Mouse (Mus musculus) heart, embryonic 16.5 days (tissue): ENCODE results near the gene Tomm20. TPM values are rescaled to one million over a fixed set of nuclear protein-coding genes. Genes with fewer than 3 reads are reported as not detected.

Source experiments
- ATAC-seq: fragments of 200-750 bp; cut with Nextera tagmentation; replicated peaks from 2 replicates; pipeline ENCODE4 v1.8.0; 2017; ENCODE audit warnings: moderate number of reproducible peaks; ENCODE audit not compliant: insufficient read depth, low FRiP score; ENCODE audit errors: extremely low read depth
- H3K27ac ChIP-seq: fragments of 300-500 bp; sonication (generic); 2 replicates; pipeline ENCODE4 v1.5.1; 2014; ENCODE audit warnings: mild to moderate bottlenecking, low read length, control low read depth, moderate library complexity
- H3K27me3 ChIP-seq: fragments of 300-500 bp; sonication (generic); 2 replicates; pipeline ENCODE4 v1.6.1; 2014; ENCODE audit warnings: low read length, mixed read lengths; ENCODE audit not compliant: control insufficient read depth, insufficient read depth
- H3K36me3 ChIP-seq: fragments of 300-500 bp; sonication (generic); 2 replicates; pipeline ENCODE4 v1.6.1; 2014; ENCODE audit not compliant: control insufficient read depth, insufficient read depth
- H3K4me1 ChIP-seq: fragments of 300-500 bp; sonication (generic); 2 replicates; pipeline ENCODE4 v1.6.1; 2014; ENCODE audit warnings: low read length, mixed read lengths; ENCODE audit not compliant: control insufficient read depth, insufficient read depth
- H3K4me2 ChIP-seq: fragments of 300-500 bp; sonication (generic); 2 replicates; pipeline ENCODE4 v1.6.1; 2014; ENCODE audit warnings: low read depth, mild to moderate bottlenecking, control low read depth, low read length
- H3K4me3 ChIP-seq: fragments of 300-500 bp; sonication (generic); 2 replicates; pipeline ENCODE4 v1.5.1; 2014; ENCODE audit warnings: mild to moderate bottlenecking, control low read depth, low read length
- H3K9ac ChIP-seq: fragments of 300-500 bp; sonication (generic); 2 replicates; pipeline ENCODE4 v1.6.1; 2014; ENCODE audit warnings: low read length, control low read depth
- H3K9me3 ChIP-seq: fragments of 300-500 bp; sonication (generic); replicated peaks from 2 replicates; pipeline ENCODE4 v1.6.1; 2016; ENCODE audit warnings: low read length; ENCODE audit not compliant: control insufficient read depth
- WGBS: fragments of 180-500 bp; shearing (Covaris S2); extraction: QIAGEN DNeasy Blood & Tissue Kit; methylation state at CpG from one replicate; pipeline ENCODE4 v1.1.7; 2014; 5-methylcytosine and 5-hydroxymethylcytosine counted together
- polyA plus RNA-seq: library from polyadenylated mRNA; unstranded; fragments of >200 nt; fragmentation: Nextera tagmentation; extraction: Ambion mirVana; gene quantifications from 2 replicates; pipeline ENCODE4 v1.2.1, GENCODE M21; 2015

The Tomm20 gene
- polyA plus RNA-seq, 1 experiment from 2014 or later = 196 TPM

DNA sequence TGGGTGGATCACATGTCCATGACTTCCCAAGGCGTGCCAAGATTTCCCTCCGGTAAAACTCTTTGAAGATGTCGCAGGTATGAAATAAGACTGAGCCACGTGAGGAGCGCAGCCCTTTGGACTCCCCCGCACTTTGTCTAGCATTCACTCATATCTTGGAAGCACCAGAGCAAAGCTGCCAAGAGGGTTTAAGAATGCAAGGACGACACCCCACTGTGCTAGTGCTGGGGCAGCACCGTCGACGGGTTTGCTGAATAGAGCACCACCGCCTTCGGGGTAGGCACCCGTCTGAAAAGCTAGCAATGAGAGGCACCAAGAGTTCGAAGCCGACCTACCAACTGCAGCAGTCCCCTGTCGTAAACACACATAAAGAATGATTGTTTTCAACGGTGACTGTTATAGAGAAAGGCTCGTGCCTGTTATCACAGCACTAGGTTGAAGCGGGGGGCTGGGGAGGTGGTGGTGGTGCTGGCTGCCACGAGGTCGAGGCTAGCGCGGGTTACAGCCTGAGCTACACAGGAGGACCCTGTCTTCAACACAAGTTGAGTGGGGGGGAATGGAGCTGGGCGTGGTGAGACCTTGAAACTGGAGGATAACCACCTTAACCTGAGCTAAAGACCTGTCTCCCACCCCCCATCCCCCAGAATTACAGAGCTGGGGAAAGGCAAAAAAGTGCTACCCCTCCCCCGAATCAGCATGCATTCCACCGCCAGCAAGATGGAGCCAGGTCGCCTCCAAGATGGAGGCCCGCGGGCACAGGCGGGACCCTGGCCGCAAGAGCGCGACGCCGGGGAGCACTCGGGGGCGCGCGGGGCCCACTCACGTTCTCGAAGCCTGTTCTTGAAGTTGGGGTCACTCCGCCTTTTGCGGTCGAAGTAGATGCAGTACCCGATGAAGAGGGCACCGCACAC is 608 bp downstream of the Tomm20 start:
- H3K27me3 ChIP-seq = no peaks in the 10 kb centered on the region
- no peaks in the 10 kb centered on the region for H3K9me3 ChIP-seq
- H3K4me2 ChIP-seq = peak overlapping the region; percentile 87
- H3K9ac ChIP-seq = peak overlapping the region; percentile 92
- peak overlapping the region; percentile 88 for H3K27ac ChIP-seq
- WGBS = under 1% methylated on average over 46 of the region's 46 CpGs
- H3K4me1 ChIP-seq = peaks cover 24% of the 10 kb centered on the region
- peak; percentile 58 for ATAC-seq
- H3K4me3 ChIP-seq = peak overlapping the region; percentile 90
- H3K36me3 ChIP-seq = peaks cover 10% of the 10 kb centered on the region

DNA sequence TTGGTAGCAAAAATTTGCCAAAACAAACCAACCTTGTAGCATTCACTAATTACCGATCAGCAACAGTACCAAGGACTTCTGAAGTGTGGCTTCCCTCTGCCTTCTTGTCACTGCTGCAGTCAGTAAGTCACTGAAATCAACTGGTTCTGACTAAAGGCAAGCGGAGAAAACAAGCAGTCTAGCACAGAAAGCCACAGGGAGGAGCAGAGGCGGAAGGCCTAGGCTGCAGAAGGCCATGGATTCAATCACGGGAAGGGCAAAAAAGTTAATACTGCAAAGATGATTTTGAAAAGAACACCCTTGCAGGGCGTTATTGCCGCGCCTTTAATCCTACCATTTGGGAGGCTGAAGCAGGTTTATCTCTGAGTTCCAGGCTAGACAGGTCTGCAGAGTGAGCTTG is 2.1 kb downstream of the Tomm20 start:
- H3K9ac ChIP-seq = no peak overlapping the region

DNA sequence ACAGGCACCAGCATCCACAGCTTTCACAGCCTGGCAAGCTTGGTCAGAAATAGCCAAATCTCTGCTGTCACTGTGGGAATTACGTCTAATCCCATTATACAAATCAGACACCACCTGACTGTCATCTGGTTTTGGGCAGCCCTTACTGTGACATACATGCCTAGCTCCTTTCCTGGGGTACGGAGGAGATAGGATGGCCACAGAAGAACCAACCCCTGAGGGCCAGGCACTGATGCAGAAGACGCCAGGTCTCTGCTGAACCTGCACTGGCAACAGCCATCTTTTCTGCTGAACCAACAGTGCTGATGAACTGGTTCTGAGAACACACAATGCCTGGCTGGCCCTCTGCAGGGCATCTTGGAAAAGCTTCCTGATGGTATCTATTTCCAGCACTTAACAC is 8.3 kb downstream of the Tomm20 start:
- H3K36me3 ChIP-seq = peaks cover 48% of the 10 kb centered on the region
- H3K4me2 ChIP-seq = no peak overlapping the region
- no peak for ATAC-seq
- H3K4me1 ChIP-seq = peaks cover 4% of the 10 kb centered on the region; the same call in 1 of the 2 replicates
- no peak overlapping the region for H3K9ac ChIP-seq
- no peak overlapping the region for H3K27ac ChIP-seq
- H3K9me3 ChIP-seq = no peaks in the 10 kb centered on the region
- no peak overlapping the region for H3K4me3 ChIP-seq
- WGBS = 90% methylated on average over 3 of the region's 3 CpGs
- no peaks in the 10 kb centered on the region for H3K27me3 ChIP-seq

More for the DNA sequence above, 2.1 kb downstream of the Tomm20 start:
- H3K4me3 ChIP-seq = peak overlapping the region; percentile 8
- WGBS = 83% methylated on average over 7 of the region's 7 CpGs
- H3K4me1 ChIP-seq = peaks cover 24% of the 10 kb centered on the region
- no peaks in the 10 kb centered on the region for H3K9me3 ChIP-seq
- peak overlapping the region; percentile 87 for H3K4me2 ChIP-seq
- no peak for ATAC-seq
- no peak overlapping the region for H3K27ac ChIP-seq
- H3K27me3 ChIP-seq = no peaks in the 10 kb centered on the region
- H3K36me3 ChIP-seq = peaks cover 14% of the 10 kb centered on the region

DNA sequence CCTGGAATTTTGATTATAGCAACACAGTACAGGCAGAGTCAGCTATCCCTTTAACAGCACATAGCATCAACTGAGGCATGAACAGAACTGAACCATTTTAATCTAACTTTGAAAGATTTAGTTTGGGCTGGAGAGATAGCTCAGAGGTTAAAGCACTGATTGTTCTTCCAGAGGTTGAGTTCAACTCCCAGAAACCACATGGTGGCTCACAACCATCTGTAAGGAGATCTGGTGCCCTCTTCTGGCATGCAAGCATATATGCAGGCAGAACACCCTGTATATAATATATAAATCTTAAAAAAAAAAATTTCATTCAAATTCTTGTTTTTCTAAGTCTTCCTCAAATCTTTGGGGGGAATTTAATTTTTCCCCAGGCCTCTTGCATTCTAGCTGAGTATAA is 9.7 kb downstream of the Tomm20 start:
- Histone ChIP-seq H3K4me1 (no peaks in the 10 kb centered on the region), H3K27me3 (no peaks in the 10 kb centered on the region), H3K36me3 (peaks cover 51% of the 10 kb centered on the region), H3K9ac (no peak overlapping the region), H3K27ac (no peak overlapping the region), H3K4me3 (no peak overlapping the region), H3K4me2 (no peak overlapping the region), H3K9me3 (no peaks in the 10 kb centered on the region)
- no peak; the same call in 1 of the 2 replicates for ATAC-seq

DNA sequence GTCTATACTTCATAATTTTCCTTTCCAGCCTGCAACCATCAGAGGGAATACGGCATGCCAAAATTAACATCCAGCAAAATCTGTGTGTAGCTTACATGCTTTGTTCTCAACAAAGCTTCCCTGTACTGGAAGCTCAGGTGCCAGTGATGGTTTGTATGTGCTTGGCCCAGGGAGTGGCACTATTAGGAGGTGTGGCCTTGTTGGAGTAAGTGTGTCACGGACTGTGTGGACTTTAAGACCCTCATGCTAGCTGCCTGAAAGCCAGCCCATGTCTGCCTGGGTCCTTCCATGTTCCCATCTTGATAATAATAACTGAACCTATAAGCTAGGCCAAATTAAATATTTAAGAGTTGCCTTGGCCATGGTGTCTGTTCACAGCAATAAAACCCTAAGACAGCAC is 10.3 kb downstream of the Tomm20 start:
- Histone ChIP-seq H3K27ac (no peak overlapping the region), H3K4me2 (no peak overlapping the region), H3K27me3 (no peaks in the 10 kb centered on the region), H3K4me3 (no peak overlapping the region), H3K36me3 (peaks cover 53% of the 10 kb centered on the region), H3K9ac (no peak overlapping the region), H3K4me1 (no peaks in the 10 kb centered on the region), H3K9me3 (no peaks in the 10 kb centered on the region)
- no peak for ATAC-seq
- WGBS = 93% methylated on average over 2 of the region's 2 CpGs

DNA sequence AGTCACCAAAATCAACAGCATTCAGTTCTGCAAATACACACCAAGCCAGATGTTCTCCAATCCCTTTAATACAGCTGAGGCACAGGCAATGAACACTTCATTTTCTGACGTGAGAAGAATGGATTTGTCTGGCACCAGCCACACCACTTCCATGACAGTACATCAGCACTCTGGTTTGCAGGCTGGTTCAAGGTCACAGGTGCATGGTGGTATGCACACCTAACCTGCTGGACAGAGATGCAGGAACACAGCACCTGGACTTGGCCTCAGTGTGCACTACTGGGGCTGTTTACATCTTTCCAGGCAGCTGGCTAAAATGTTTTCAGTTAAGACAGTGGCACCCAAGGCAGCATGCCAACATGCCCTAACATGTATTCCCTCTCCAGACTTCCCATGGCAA is 13.0 kb downstream of the Tomm20 start:
- WGBS = 59% methylated on average over 1 of the region's 1 CpGs
- Histone ChIP-seq H3K4me3 (no peak overlapping the region), H3K9me3 (no peaks in the 10 kb centered on the region), H3K36me3 (peaks cover 42% of the 10 kb centered on the region), H3K9ac (no peak overlapping the region), H3K27me3 (no peaks in the 10 kb centered on the region), H3K4me2 (no peak overlapping the region), H3K27ac (no peak overlapping the region), H3K4me1 (peaks cover 7% of the 10 kb centered on the region; the same call in 1 of the 2 replicates)
- ATAC-seq = no peak

DNA sequence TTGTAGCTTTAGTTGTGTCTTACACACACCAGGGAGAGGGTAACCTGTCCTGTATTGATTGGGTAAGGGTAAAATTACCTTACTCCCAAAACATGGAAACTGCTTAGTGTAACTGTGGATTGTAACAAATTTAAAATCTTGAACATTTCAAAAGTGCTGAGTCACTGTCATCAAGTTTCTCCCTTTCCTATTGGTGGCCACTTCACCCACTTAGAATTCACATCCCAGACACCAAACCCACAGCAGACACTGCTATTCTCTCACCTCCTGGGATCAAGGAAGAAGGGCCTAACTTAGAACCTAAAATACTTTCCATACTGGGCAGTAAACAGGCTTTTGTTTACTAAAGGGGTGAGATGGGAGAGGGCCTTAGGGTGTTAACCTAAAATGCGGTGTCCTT is 13.4 kb downstream of the Tomm20 start:
- H3K4me2 ChIP-seq = no peak overlapping the region
- peaks cover 38% of the 10 kb centered on the region for H3K36me3 ChIP-seq
- no peak overlapping the region for H3K9ac ChIP-seq
- no peaks in the 10 kb centered on the region for H3K27me3 ChIP-seq
- 93% methylated on average over 1 of the region's 1 CpGs for WGBS
- H3K4me1 ChIP-seq = peaks cover 7% of the 10 kb centered on the region; the same call in 1 of the 2 replicates
- H3K9me3 ChIP-seq = no peaks in the 10 kb centered on the region
- no peak for ATAC-seq
- no peak overlapping the region for H3K27ac ChIP-seq
- H3K4me3 ChIP-seq = no peak overlapping the region

DNA sequence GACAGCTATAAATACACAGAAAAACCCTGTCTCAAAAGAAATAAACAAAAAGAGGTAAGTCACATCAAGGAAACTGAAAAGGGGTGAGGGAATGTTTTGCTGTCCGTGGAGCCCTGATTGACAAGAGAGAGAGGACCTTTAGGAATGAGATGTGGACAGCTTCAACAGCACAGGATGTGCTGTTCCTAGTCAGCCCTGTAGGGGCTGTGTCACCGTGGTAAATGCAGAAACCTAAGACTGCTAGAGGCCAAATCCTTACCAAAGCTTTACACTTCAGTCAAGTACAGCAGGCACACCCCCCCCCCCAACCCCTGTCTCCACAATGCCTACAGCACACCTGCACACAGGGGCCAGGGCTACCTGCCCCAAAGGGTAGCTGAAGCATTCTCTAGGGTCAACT is 13.9 kb downstream of the Tomm20 start:
- H3K27me3 ChIP-seq = no peaks in the 10 kb centered on the region
- H3K27ac ChIP-seq = no peak overlapping the region
- peaks cover 34% of the 10 kb centered on the region for H3K36me3 ChIP-seq
- H3K4me2 ChIP-seq = no peak overlapping the region
- H3K4me1 ChIP-seq = peaks cover 7% of the 10 kb centered on the region; the same call in 1 of the 2 replicates
- no peak for ATAC-seq
- no peaks in the 10 kb centered on the region for H3K9me3 ChIP-seq
- H3K4me3 ChIP-seq = no peak overlapping the region
- H3K9ac ChIP-seq = no peak overlapping the region
- WGBS = 21% methylated on average over 2 of the region's 2 CpGs

DNA sequence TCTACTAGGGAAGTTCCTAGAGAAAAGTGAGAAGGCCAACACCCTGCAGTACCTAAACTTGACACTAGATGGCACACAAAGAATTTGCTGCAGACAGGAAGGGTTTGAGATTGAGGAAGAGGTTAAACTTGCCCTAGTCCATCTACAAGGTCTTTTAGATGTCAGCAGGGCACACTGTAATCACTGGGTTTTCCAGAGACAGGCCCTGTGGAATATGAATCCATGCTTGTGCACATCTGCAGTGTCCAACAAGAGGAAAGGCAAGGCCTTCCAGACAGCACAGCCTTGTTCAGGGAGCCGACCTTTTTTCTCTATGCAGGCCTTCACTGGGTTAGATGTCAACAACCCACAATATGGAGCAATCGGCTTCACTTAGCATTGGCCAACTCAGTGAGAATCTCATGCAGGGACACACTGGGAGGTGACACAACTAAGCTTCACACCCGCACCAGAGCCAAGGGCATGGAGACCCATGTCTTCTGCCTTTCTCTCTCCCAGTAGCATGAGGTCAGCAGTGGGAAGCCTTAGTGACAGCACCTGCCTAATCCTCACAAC is 16.0 kb downstream of the Tomm20 start:
- Histone ChIP-seq H3K36me3 (peaks cover 17% of the 10 kb centered on the region), H3K27me3 (no peaks in the 10 kb centered on the region), H3K4me1 (peaks cover 7% of the 10 kb centered on the region; the same call in 1 of the 2 replicates), H3K9me3 (no peaks in the 10 kb centered on the region), H3K4me3 (no peak overlapping the region), H3K27ac (peak overlapping the region; percentile 58), H3K9ac (no peak overlapping the region), H3K4me2 (no peak overlapping the region)
- 0 out of 2 replicates have a peak, but pooled peaks have one; percentile 24 for ATAC-seq
- 71% methylated on average over 3 of the region's 3 CpGs for WGBS
